Mouse (Mus musculus): ENCODE results near the gene Tmem125. TPM values are rescaled to one million over a fixed set of nuclear protein-coding genes. Genes with fewer than 3 reads are reported as not detected.
A peak's percentile ranks its signal among the peaks of the same experiment; 100 is the strongest.
"Not testable (repeated sequence)": the region's sequence is repeated elsewhere in the genome, so short reads cannot be mapped to it uniquely, and the experiment has no call there.

Tmem125 gene
- total and polyA plus RNA-seq, 2 experiments from 2014 or later = 0.14 to 0.22 TPM

- DNase-seq (ENCODE audit: low spot score) = no peak
Observed at GRCm38 (mm10) chr4:118523976-118524375, 19.9 kb downstream of the Tmem125 start.

GRCm38 (mm10) chr4:118522248-118522647 is 21.6 kb downstream of the Tmem125 start:
- H3K4me3 ChIP-seq (ENCODE audit: low read depth, low read length) = no peak overlapping the region
- DNase-seq (ENCODE audit: low spot score) (no peak), ATAC-seq (ENCODE audit: low FRiP score) (no peak)
- TF ChIP-seq CTCF (IDR thresholded peaks at IDR 0.05) = no peak
- no peaks in the 10 kb centered on the region for H3K27me3 ChIP-seq (ENCODE audit: insufficient read depth, low read length)
- H3K36me3 ChIP-seq (ENCODE audit: insufficient read depth, low read length) = no peaks in the 10 kb centered on the region
- no peaks in the 10 kb centered on the region for H3K4me1 ChIP-seq (ENCODE audit: insufficient read depth, low read length)
- H3K9ac ChIP-seq (replicated peaks; ENCODE audit: low read length, poor library complexity, severe bottlenecking) = no peak overlapping the region
- H3K9me3 ChIP-seq (ENCODE audit: low read length) = no peaks in the 10 kb centered on the region
- H3K4me2 ChIP-seq (ENCODE audit: low read depth, low read length, poor library complexity, severe bottlenecking) = no peak overlapping the region
- WGBS = 87% methylated on average over 7 of the region's 7 CpGs
- H3K27ac ChIP-seq (ENCODE audit: low read depth, low read length) = no peak overlapping the region

More at GRCm38 (mm10) chr4:118523976-118524375, 19.9 kb downstream of the Tmem125 start:
- Histone ChIP-seq H3K9ac (replicated peaks; ENCODE audit: low read length, poor library complexity, severe bottlenecking) (no peak overlapping the region), H3K4me2 (ENCODE audit: low read depth, low read length, poor library complexity, severe bottlenecking) (no peak overlapping the region), H3K4me3 (ENCODE audit: low read depth, low read length) (no peak overlapping the region), H3K4me1 (ENCODE audit: insufficient read depth, low read length) (no peaks in the 10 kb centered on the region), H3K36me3 (ENCODE audit: insufficient read depth, low read length) (no peaks in the 10 kb centered on the region), H3K27me3 (ENCODE audit: insufficient read depth, low read length) (no peaks in the 10 kb centered on the region), H3K9me3 (ENCODE audit: low read length) (no peaks in the 10 kb centered on the region), H3K27ac (ENCODE audit: low read depth, low read length) (no peak overlapping the region)
- no peak for ATAC-seq (ENCODE audit: low FRiP score)
- 68% methylated on average over 7 of the region's 7 CpGs for WGBS
- TF ChIP-seq CTCF (IDR thresholded peaks at IDR 0.05) = no peak

GRCm38 (mm10) chr4:118518208-118518607 is 25.6 kb downstream of the Tmem125 start:
- WGBS = 71% methylated on average over 5 of the region's 5 CpGs
- Histone ChIP-seq H3K27ac (ENCODE audit: low read depth, low read length) (no peak overlapping the region), H3K27me3 (ENCODE audit: insufficient read depth, low read length) (no peaks in the 10 kb centered on the region), H3K4me2 (ENCODE audit: low read depth, low read length, poor library complexity, severe bottlenecking) (no peak overlapping the region), H3K9me3 (ENCODE audit: low read length) (no peaks in the 10 kb centered on the region), H3K36me3 (ENCODE audit: insufficient read depth, low read length) (no peaks in the 10 kb centered on the region), H3K4me3 (ENCODE audit: low read depth, low read length) (no peak overlapping the region), H3K4me1 (ENCODE audit: insufficient read depth, low read length) (no peaks in the 10 kb centered on the region), H3K9ac (replicated peaks; ENCODE audit: low read length, poor library complexity, severe bottlenecking) (no peak overlapping the region)
- ATAC-seq (ENCODE audit: low FRiP score) = no peak
- no peak for DNase-seq (ENCODE audit: low spot score)
- no peak for TF ChIP-seq CTCF (IDR thresholded peaks at IDR 0.05)

GRCm38 (mm10) chr4:118517497-118518146 is 26.2 kb downstream of the Tmem125 start:
- WGBS = 32% methylated on average over 16 of the region's 16 CpGs
- H3K4me3 ChIP-seq (ENCODE audit: low read depth, low read length) = no peak overlapping the region
- no peak for ATAC-seq (ENCODE audit: low FRiP score)
- DNase-seq (ENCODE audit: low spot score) = no peak
- H3K36me3 ChIP-seq (ENCODE audit: insufficient read depth, low read length) = no peaks in the 10 kb centered on the region
- H3K4me2 ChIP-seq (ENCODE audit: low read depth, low read length, poor library complexity, severe bottlenecking) = no peak overlapping the region
- no peaks in the 10 kb centered on the region for H3K27me3 ChIP-seq (ENCODE audit: insufficient read depth, low read length)
- H3K27ac ChIP-seq (ENCODE audit: low read depth, low read length) = no peak overlapping the region
- H3K9ac ChIP-seq (replicated peaks; ENCODE audit: low read length, poor library complexity, severe bottlenecking) = 0 out of 2 replicates have a peak overlapping the region, but pooled peaks have one; percentile 8
- no peak for TF ChIP-seq CTCF (IDR thresholded peaks at IDR 0.05)
- H3K9me3 ChIP-seq (ENCODE audit: low read length) = no peaks in the 10 kb centered on the region
- no peaks in the 10 kb centered on the region for H3K4me1 ChIP-seq (ENCODE audit: insufficient read depth, low read length)

- H3K27me3 ChIP-seq (ENCODE audit: insufficient read depth, low read length) = no peaks in the 10 kb centered on the region
- H3K4me3 ChIP-seq (ENCODE audit: low read depth, low read length) = no peak overlapping the region
- no peaks in the 10 kb centered on the region for H3K9me3 ChIP-seq (ENCODE audit: low read length)
- no peaks in the 10 kb centered on the region for H3K4me1 ChIP-seq (ENCODE audit: insufficient read depth, low read length)
- 0 out of 2 replicates have a peak overlapping the region, but pooled peaks have one; percentile 8 for H3K9ac ChIP-seq (replicated peaks; ENCODE audit: low read length, poor library complexity, severe bottlenecking)
- WGBS = 29% methylated on average over 20 of the region's 20 CpGs
- TF ChIP-seq CTCF (IDR thresholded peaks at IDR 0.05) = no peak
- H3K4me2 ChIP-seq (ENCODE audit: low read depth, low read length, poor library complexity, severe bottlenecking) = no peak overlapping the region
- H3K27ac ChIP-seq (ENCODE audit: low read depth, low read length) = no peak overlapping the region
- no peaks in the 10 kb centered on the region for H3K36me3 ChIP-seq (ENCODE audit: insufficient read depth, low read length)
- peak; percentile 8 for DNase-seq (ENCODE audit: low spot score)
- ATAC-seq (ENCODE audit: low FRiP score) = no peak
Observed at GRCm38 (mm10) chr4:118516699-118517496, 26.9 kb downstream of the Tmem125 start.

GRCm38 (mm10) chr4:118509050-118509449 is 34.8 kb downstream of the Tmem125 start:
- no peak for ATAC-seq (ENCODE audit: low FRiP score)
- no peak overlapping the region for H3K9ac ChIP-seq (replicated peaks; ENCODE audit: low read length, poor library complexity, severe bottlenecking)
- H3K4me2 ChIP-seq (ENCODE audit: low read depth, low read length, poor library complexity, severe bottlenecking) = no peak overlapping the region
- WGBS = 7% methylated on average over 6 of the region's 6 CpGs
- no peak overlapping the region for H3K27ac ChIP-seq (ENCODE audit: low read depth, low read length)
- H3K27me3 ChIP-seq (ENCODE audit: insufficient read depth, low read length) = no peaks in the 10 kb centered on the region
- TF ChIP-seq CTCF (IDR thresholded peaks at IDR 0.05) = no peak
- H3K4me3 ChIP-seq (ENCODE audit: low read depth, low read length) = no peak overlapping the region
- no peaks in the 10 kb centered on the region for H3K36me3 ChIP-seq (ENCODE audit: insufficient read depth, low read length)
- no peaks in the 10 kb centered on the region for H3K4me1 ChIP-seq (ENCODE audit: insufficient read depth, low read length)
- no peak for DNase-seq (ENCODE audit: low spot score)
- no peaks in the 10 kb centered on the region for H3K9me3 ChIP-seq (ENCODE audit: low read length)

- not testable (repeated sequence) for H3K4me2 ChIP-seq (ENCODE audit: low read depth, low read length, poor library complexity, severe bottlenecking); DNase-seq (ENCODE audit: low spot score); H3K9me3 ChIP-seq (ENCODE audit: low read length); H3K36me3 ChIP-seq (ENCODE audit: insufficient read depth, low read length); H3K4me3 ChIP-seq (ENCODE audit: low read depth, low read length); H3K27me3 ChIP-seq (ENCODE audit: insufficient read depth, low read length); ATAC-seq (ENCODE audit: low FRiP score); H3K4me1 ChIP-seq (ENCODE audit: insufficient read depth, low read length); H3K27ac ChIP-seq (ENCODE audit: low read depth, low read length); H3K9ac ChIP-seq (replicated peaks; ENCODE audit: low read length, poor library complexity, severe bottlenecking)
- 92% methylated on average over 1 of the region's 1 CpGs for WGBS
Observed at GRCm38 (mm10) chr4:118507171-118507570, 36.7 kb downstream of the Tmem125 start.

All from midbrain, postnatal 0 days (tissue).